Mouse (Mus musculus) MEL (cell line): ENCODE measurements at regions not wholly inside any gene's neighbourhood (a gene's known extent, or its start where the extent isn't known, plus 50 kb on each side); places are given as distances from the start of the nearest gene placed in this dataset.

Source experiments
- DNase-seq: peaks from one replicate; pipeline ENCODE4 v3.0.0; 2011; ENCODE audit warnings: low read depth, low spot score
- H3K27ac ChIP-seq: 2 replicates; pipeline ENCODE4 v1.5.1; 2012; ENCODE audit warnings: low read depth, mild to moderate bottlenecking, control low read depth, low read length, moderate library complexity; ENCODE audit not compliant: control insufficient read depth
- H3K27me3 ChIP-seq, 2 experiments: fragments of 150-350 bp in 1 of 2; sonication (generic) in 1 of 2; 2 replicates each; pipeline ENCODE4 v1.6.1; 2012; ENCODE audit warnings: low read length in 2 of 2, mild to moderate bottlenecking in 2 of 2, improper control_type of control experiment in 1 of 2, moderate library complexity in 1 of 2; ENCODE audit not compliant: insufficient read depth in 2 of 2, control insufficient read depth in 1 of 2
- H3K36me3 ChIP-seq, 2 experiments: 2 replicates each; pipeline ENCODE4 v1.6.1; 2012 to 2014; ENCODE audit warnings: low read length in 2 of 2, improper control_type of control experiment in 1 of 2, inconsistent platforms in 1 of 2, mild to moderate bottlenecking in 1 of 2; ENCODE audit not compliant: insufficient read depth in 2 of 2, control insufficient read depth in 1 of 2
- H3K4me1 ChIP-seq, 2 experiments: fragments of 150-350 bp in 1 of 2; sonication (generic) in 1 of 2; 2 replicates each; pipeline ENCODE4 v1.6.1; 2012; ENCODE audit warnings: low read length in 2 of 2, improper control_type of control experiment in 1 of 2, mild to moderate bottlenecking in 1 of 2; ENCODE audit not compliant: insufficient read depth in 2 of 2, control insufficient read depth in 1 of 2
- H3K4me3 ChIP-seq, 2 experiments: fragments of 150-350 bp in 1 of 2; sonication (generic) in 1 of 2; 2 replicates each; pipeline ENCODE4 v1.5.1; 2012; ENCODE audit warnings: low read depth in 2 of 2, low read length in 2 of 2, mild to moderate bottlenecking in 2 of 2, moderate library complexity in 2 of 2, control low read depth in 1 of 2, improper control_type of control experiment in 1 of 2; ENCODE audit not compliant: control insufficient read depth in 1 of 2, insufficient read depth in 1 of 2
- H3K79me2 ChIP-seq: 2 replicates; pipeline ENCODE4 v1.6.1; 2012; ENCODE audit warnings: mild to moderate bottlenecking, low read length, moderate library complexity; ENCODE audit not compliant: control insufficient read depth, poor library complexity, insufficient read depth
- H3K9ac ChIP-seq: 2 replicates; pipeline ENCODE4 v1.6.1; 2012; ENCODE audit warnings: low read depth, mild to moderate bottlenecking, control low read depth, low read length, moderate library complexity; ENCODE audit not compliant: control insufficient read depth, poor library complexity, severe bottlenecking
- H3K9me3 ChIP-seq: fragments of 150-350 bp; sonication (generic); replicated peaks from 2 replicates; pipeline ENCODE4 v1.6.1; 2012; ENCODE audit warnings: mild to moderate bottlenecking, low read length, improper control_type of control experiment, moderate library complexity; ENCODE audit not compliant: insufficient read depth
- CHD2 ChIP-seq: IDR thresholded peaks from 2 replicates; pipeline ENCODE4 v1.6.1; 2011; ENCODE audit warnings: low read length, improper control_type of control experiment
- CTCF ChIP-seq, 3 experiments: IDR thresholded peaks in 2 of 3; conservative IDR thresholded peaks in 1 of 3; 2 replicates each; pipeline ENCODE4 v1.5.1; 2011 to 2012; ENCODE audit warnings: low read length in 3 of 3, low read depth in 2 of 3, mild to moderate bottlenecking in 2 of 3, improper control_type of control experiment in 1 of 3, inconsistent platforms in 1 of 3, mixed read lengths in 1 of 3, moderate library complexity in 1 of 3; ENCODE audit not compliant: control insufficient read depth in 1 of 3, insufficient read depth in 1 of 3, poor library complexity in 1 of 3, severe bottlenecking in 1 of 3
- GABPA ChIP-seq: IDR thresholded peaks from 2 replicates; pipeline ENCODE4 v1.6.1; 2012; ENCODE audit warnings: low read depth, mild to moderate bottlenecking, inconsistent platforms, low read length, improper control_type of control experiment, moderate library complexity
- GATA1 ChIP-seq: IDR thresholded peaks from 2 replicates; pipeline ENCODE4 v1.6.1; 2011; ENCODE audit warnings: low read depth, low read length, improper control_type of control experiment
- HCFC1 ChIP-seq: IDR thresholded peaks from 2 replicates; pipeline ENCODE4 v1.6.1; 2012; ENCODE audit warnings: low read depth, mild to moderate bottlenecking, inconsistent platforms, low read length, improper control_type of control experiment, moderate library complexity
- MAZ ChIP-seq: IDR thresholded peaks from 2 replicates; pipeline ENCODE4 v1.6.1; 2012; ENCODE audit warnings: low read depth, mild to moderate bottlenecking, inconsistent platforms, low read length, improper control_type of control experiment
- MYB ChIP-seq: IDR thresholded peaks from 2 replicates; pipeline ENCODE4 v1.6.1; 2011; ENCODE audit warnings: mild to moderate bottlenecking, low read depth, low read length, improper control_type of control experiment
- NELFE ChIP-seq: IDR thresholded peaks from 2 replicates; pipeline ENCODE4 v1.6.1; 2011; ENCODE audit warnings: low read depth, low read length, improper control_type of control experiment
- POLR2AphosphoS2 ChIP-seq: IDR thresholded peaks from 2 replicates; pipeline ENCODE4 v1.6.1; 2011; ENCODE audit warnings: low read length, improper control_type of control experiment
- RAD21 ChIP-seq: IDR thresholded peaks from 2 replicates; pipeline ENCODE4 v1.6.1; 2011; ENCODE audit warnings: mild to moderate bottlenecking, low read depth, low read length, improper control_type of control experiment
- TBP ChIP-seq: IDR thresholded peaks from 2 replicates; pipeline ENCODE4 v1.8.0; 2011; ENCODE audit warnings: low read depth, low read length, improper control_type of control experiment
- TCF12 ChIP-seq: IDR thresholded peaks from 2 replicates; pipeline ENCODE4 v1.6.1; 2014; ENCODE audit warnings: low read depth, mild to moderate bottlenecking, inconsistent platforms, low read length, improper control_type of control experiment, moderate library complexity
- UBTF ChIP-seq: IDR thresholded peaks from 2 replicates; pipeline ENCODE4 v1.6.1; 2012; ENCODE audit warnings: low read depth, mild to moderate bottlenecking, inconsistent platforms, low read length, improper control_type of control experiment, moderate library complexity, borderline replicate concordance; ENCODE audit not compliant: insufficient read depth
- USF2 ChIP-seq, 2 experiments: IDR thresholded peaks; 2 replicates each; pipeline ENCODE4 v1.6.1; 2011 to 2012; ENCODE audit warnings: improper control_type of control experiment in 2 of 2, low read length in 2 of 2, borderline replicate concordance in 1 of 2, inconsistent platforms in 1 of 2, low read depth in 1 of 2, mild to moderate bottlenecking in 1 of 2; ENCODE audit not compliant: insufficient read depth in 1 of 2
- ZC3H11A ChIP-seq: IDR thresholded peaks from 2 replicates; pipeline ENCODE4 v1.6.1; 2012; ENCODE audit warnings: low read depth, mild to moderate bottlenecking, inconsistent platforms, low read length, improper control_type of control experiment
- ZKSCAN1 ChIP-seq: IDR thresholded peaks from 2 replicates; pipeline ENCODE4 v1.6.1; 2012; ENCODE audit warnings: low read depth, mild to moderate bottlenecking, inconsistent platforms, low read length, improper control_type of control experiment, moderate library complexity
- ZMIZ1 ChIP-seq: IDR thresholded peaks from 2 replicates; pipeline ENCODE4 v1.6.1; 2012; ENCODE audit warnings: low read depth, mild to moderate bottlenecking, inconsistent platforms, low read length, improper control_type of control experiment, moderate library complexity
- ZNF384 ChIP-seq: IDR thresholded peaks from 2 replicates; pipeline ENCODE4 v1.6.1; 2012; ENCODE audit warnings: low read depth, mild to moderate bottlenecking, inconsistent platforms, low read length, improper control_type of control experiment

DNA sequence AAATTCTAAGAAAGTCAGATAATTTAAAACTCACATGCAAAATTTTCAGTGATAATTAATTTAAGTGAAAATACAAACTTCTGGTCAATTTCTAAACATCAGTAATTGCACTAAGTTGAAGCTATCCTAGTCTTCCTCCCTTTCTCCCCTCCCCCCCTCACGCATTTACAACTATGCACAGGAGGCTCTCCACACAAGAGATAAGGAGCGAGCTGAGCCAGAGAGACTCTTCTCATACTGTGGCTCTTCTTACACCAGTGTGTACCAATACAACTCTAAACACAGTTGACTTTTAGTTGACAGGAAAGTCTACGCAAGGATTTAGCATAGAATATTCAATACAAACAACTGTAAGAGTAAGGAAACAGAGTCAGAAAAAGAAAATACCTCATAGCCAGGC lies 57.1 kb upstream of the Cerkl start:
- Histone ChIP-seq H3K79me2 (no peaks in the 10 kb centered on the region), H3K27me3 (peaks cover 2 to 4% of the 10 kb centered on the region in 2 experiments; a peak in 3 of 4 replicates), H3K9ac (no peak overlapping the region), H3K27ac (no peak overlapping the region), H3K4me3 (no peak overlapping the region), H3K9me3 (no peaks in the 10 kb centered on the region), H3K4me1 (peaks cover 0 to 2% of the 10 kb centered on the region in 2 experiments; a peak in 1 of 4 replicates), H3K36me3 (peaks cover 0 to 9% of the 10 kb centered on the region in 2 experiments; a peak in 2 of 4 replicates)
- DNase-seq: peak; percentile 26
- TF ChIP-seq CTCF (IDR thresholded peaks at IDR 0.05 in 2 of 3, conservative IDR thresholded peaks at IDR 0.05 in 1 of 3; ENCODE audit: control insufficient read depth in 1 of 3, insufficient read depth in 1 of 3, low read depth in 2 of 3, low read length in 3 of 3, poor library complexity in 1 of 3, severe bottlenecking in 1 of 3) (no peak), UBTF (no peak), USF2 (IDR thresholded peaks at IDR 0.05; ENCODE audit: borderline replicate concordance in 1 of 2, insufficient read depth in 1 of 2, low read depth in 1 of 2, low read length in 2 of 2) (no peak), TBP (no peak), TCF12 (no peak), MAZ (no peak), GATA1 (0 out of 2 replicates have a peak, but pooled peaks have one; percentile 39)

DNA sequence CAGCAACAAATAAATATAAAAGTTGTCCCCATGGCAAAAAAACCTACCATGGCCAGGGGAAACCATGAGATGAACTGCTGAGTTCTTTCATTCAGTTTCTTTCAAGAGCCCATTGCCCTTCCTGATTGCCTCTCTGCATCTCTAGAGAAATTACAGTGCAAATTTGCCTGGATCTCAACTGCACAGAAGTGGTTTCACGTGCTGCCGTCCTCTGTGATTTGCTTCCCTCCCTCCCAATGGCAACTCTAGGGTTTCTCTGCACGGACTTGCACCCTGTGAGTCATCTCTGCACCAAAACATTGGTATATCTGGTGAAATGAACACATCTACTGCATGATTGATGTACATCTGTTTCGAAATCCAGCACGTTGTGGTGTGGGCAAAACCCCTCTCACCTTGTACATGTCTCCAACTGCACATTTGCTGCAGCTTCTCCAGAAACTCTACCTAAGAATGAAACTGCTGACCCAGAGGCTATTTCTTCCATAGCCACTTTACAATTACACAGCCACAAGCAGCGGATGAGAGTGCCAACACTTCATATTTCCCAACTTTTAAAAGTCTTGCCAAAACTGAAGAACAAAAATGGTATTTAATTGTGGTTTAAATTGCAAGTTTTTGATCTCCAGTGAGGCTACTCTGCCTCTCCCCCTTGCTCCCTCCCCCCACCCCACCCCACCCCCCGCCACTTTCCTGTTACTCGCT lies 61.6 kb upstream of the Cerkl start:
- no peak overlapping the region for H3K4me3 ChIP-seq
- TF ChIP-seq GABPA (no peak), ZC3H11A (no peak)
- no peaks in the 10 kb centered on the region for H3K9me3 ChIP-seq

DNA sequence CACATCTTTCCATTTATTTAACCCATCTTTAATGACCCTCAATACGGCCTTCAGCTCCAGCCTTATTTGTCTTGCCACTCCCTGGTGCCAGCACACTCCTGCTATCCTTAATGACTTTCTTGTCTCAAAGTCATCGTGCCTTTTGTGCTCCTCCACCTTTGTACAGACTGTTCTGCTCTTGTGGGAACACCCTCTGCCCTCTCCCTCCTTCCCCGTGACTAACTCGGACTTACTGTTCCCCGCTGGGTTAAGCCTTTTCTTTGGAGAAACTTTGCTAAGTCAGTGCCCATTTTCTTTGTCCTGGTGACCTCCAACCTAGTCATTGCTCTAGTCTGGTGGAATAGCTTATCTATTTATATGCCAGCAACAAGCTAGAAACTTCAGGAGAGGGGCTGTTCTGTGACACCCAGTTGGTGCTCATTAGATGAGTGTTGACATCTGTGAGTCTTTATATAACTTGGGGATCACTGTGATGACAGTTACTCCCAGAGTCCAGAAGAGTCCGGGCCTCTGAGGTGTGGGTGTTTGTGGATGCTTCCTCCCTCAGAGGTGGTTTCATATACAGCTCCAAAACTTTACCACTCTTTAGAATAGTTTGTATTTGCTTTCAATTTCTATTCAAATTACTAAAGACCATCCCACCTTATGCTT lies 63.3 kb upstream of the Cerkl start:
- Histone ChIP-seq H3K4me1 (no peaks in the 10 kb centered on the region), H3K79me2 (no peaks in the 10 kb centered on the region), H3K9me3 (no peaks in the 10 kb centered on the region), H3K27ac (no peak overlapping the region), H3K36me3 (no peaks in the 10 kb centered on the region), H3K27me3 (peaks cover 2 to 7% of the 10 kb centered on the region in 2 experiments), H3K4me3 (no peak overlapping the region), H3K9ac (no peak overlapping the region)
- TF ChIP-seq CHD2 (no peak), ZMIZ1 (no peak), POLR2AphosphoS2 (no peak), TBP (no peak), HCFC1 (no peak), ZKSCAN1 (no peak), MYB (no peak), GATA1 (no peak), NELFE (no peak), RAD21 (no peak), ZNF384 (no peak)
- no peak for DNase-seq

More for the DNA sequence above, 61.6 kb upstream of the Cerkl start:
- Histone ChIP-seq H3K4me1 (no peaks in the 10 kb centered on the region), H3K9ac (no peak overlapping the region), H3K79me2 (no peaks in the 10 kb centered on the region), H3K27me3 (peaks cover 2 to 7% of the 10 kb centered on the region in 2 experiments), H3K27ac (no peak overlapping the region), H3K36me3 (0 out of 4 replicates have a peak, but pooled peaks cover 0 to 2% of the 10 kb centered on the region in 2 experiments)
- DNase-seq: no peak
